Mouse (Mus musculus) gastrocnemius, postnatal 14 days (tissue): ENCODE data around the gene Adra1b. TPM values are rescaled to one million over a fixed set of nuclear protein-coding genes. Genes with fewer than 3 reads are reported as not detected.
A peak's percentile ranks its signal among the peaks of the same experiment; 100 is the strongest.

ENCODE experiments used
- DNase-seq: peaks from one replicate; pipeline ENCODE4 v3.0.0; 2021; ENCODE audit warnings: mixed read lengths
- intact Hi-C: fragments of 180-260 bp; cut with DNase I; formaldehyde crosslinking; loops from one replicate; pipeline ENCODE4 v1.15.1; 2025; ENCODE audit warnings: low total_unique reads
- total RNA-seq, 2 experiments: library from RNA; stranded (reverse); gene quantifications; 2 replicates each; pipeline ENCODE4 v1.2.3; 2021

The Adra1b gene
- total RNA-seq, 2 experiments from 2014 or later: 0.33 to 0.51 TPM

- DNase-seq: no peak
- intact Hi-C loops: no loop called here
These were observed 145.6 kb downstream of the Adra1b start for GRCm38 (mm10) chr11:43755411-43755810.

- DNase-seq: no peak
- intact Hi-C loops: no loop called here
These were observed 146.4 kb downstream of the Adra1b start for GRCm38 (mm10) chr11:43754568-43754967.

- no peak for DNase-seq
- intact Hi-C loops: no loop called here
These were observed 149.5 kb downstream of the Adra1b start for GRCm38 (mm10) chr11:43751542-43751941.

GRCm38 (mm10) chr11:43747233-43748226 is 153.5 kb downstream of the Adra1b start, which contains the start of gene Ttc1:
TSS of gene Ttc1 (minus strand) at chr11:43748008.
- intact Hi-C loops: no loop called here
- DNase-seq: peak; percentile 95

GRCm38 (mm10) chr11:43728737-43729301 is 172.2 kb downstream of the Adra1b start:
- intact Hi-C loops: no loop called here
- no peak for DNase-seq

DNA sequence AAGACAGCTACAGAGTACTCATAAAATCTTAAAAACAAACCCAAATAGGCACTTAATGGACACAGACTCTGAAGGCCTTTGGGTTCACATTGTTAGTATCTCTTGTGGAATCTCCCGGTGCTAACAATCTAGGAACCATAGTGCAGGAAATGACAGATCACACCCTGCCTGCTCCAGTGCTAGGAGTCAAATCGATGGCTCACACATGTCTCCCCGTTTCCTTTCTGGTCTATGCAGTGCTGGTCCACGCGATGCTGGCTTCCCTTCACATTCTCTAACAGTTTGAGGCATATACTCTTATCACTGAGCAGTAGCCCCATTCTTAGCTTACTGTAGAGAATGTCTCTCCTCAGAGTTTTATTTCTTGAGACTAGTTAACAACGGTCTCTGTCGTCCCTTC is 173.2 kb downstream of the Adra1b start:
- intact Hi-C loops: no loop called here
- DNase-seq: no peak

Other genes starting within 250 kb of the Adra1b start
- 10 to 100 TPM; 14.6 to 15.6 TPM for gene Pwwp2a, start 219.2 kb downstream of the Adra1b start, total RNA-seq
- 10 to 100 TPM; 41.3 to 43.0 TPM for gene Ttc1, start 153.2 kb downstream of the Adra1b start, total RNA-seq